Mouse (Mus musculus) adipocyte (in vitro differentiated cells): ENCODE data around the gene Mchr1.

Source experiments
- DNase-seq: peaks from one replicate; pipeline ENCODE4 v3.0.0-alpha.2; 2016; ENCODE audit warnings: low spot score

Mchr1 gene

DNA sequence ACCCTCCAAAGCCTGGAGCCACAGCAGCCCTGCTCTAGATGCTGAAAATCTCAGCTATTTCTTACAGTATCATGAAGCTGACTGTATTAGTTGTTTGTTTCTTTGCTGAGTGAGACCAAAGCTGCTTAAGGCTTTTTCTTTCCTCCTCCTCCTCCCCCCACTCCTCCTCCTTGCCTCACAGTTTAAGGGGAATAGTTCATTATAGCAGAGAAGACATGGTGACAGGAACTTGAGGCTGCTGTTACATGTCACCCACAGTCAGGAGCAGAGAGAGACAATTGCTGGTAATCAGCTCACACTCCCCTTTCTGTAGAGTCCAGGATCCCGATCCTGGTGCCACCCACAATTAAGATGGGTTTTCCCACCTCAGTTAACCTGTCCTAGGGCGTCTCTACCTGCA lies 38.1 kb downstream of the Mchr1 start:
- DNase-seq: no peak

DNA sequence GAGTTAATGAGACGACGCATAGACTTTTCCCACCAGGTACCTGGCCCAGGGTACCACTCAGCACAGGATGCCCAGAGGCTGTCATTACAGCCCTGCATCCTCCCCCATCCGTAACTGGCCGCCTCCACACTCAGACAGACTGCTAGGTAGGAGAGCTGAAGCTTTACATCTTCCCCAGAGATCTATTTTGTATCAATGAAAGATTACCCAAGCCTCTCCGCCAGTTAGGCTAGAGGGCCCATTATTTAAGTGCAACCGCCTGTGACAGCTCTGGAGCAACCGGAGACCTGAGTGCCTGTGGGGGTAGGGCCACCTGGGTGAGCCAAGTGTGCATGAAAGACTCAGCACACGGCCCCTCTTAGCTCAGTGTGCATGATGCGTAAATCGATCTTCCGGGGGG lies 42.6 kb downstream of the Mchr1 start:
- no peak for DNase-seq

DNA sequence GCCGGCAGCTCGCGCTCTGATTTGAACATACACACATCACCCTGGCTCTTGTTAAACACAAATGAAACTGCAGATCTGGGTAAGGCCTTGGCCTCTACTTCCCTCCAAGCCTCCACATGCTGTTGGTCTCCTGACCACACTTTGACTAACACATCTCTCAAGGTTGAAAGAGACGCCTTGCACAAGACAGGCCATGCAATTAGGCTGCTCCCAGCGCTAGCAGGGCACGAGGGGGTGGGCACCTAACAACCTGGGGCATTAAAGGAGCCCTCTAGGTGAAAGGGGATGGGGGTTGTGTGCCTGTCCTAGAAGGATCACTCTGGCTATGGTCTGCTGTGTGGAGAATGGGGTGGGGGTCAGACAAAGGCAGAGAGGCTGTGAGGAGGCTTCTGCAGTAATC lies 43.4 kb downstream of the Mchr1 start:
- DNase-seq: no peak

DNA sequence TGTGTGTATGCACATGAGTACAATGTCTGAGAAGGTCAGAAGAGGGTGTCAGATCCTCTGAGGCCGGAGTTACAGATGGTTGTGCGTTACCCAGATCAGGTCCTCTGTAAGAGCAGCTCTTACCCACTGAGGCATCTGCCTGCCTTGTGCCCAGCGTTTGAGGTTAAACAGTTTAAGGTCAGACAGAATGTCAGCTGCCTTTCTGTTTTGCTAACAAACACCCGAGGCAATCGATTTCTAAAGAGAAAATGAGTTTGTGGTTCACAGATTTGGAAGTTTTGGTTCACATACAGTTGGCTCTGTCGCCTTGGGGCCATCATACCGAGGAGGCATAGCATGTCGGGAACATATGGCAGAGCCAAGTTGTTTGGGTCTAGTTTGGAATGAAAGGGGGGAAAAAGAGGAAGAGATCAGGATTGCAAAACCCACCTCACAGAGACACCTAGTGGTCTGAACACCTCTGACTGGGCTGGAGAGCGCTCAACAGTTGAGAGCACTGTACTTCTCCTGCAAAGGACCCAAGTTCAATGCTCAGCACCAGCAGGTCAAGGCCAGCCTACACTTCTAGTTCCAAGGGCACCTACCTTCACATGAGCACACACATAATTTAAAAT lies 48.9 kb downstream of the Mchr1 start:
- no peak for DNase-seq
